23 mouse cellular contexts compared by ENCODE assay signal in the genomic region with DNA sequence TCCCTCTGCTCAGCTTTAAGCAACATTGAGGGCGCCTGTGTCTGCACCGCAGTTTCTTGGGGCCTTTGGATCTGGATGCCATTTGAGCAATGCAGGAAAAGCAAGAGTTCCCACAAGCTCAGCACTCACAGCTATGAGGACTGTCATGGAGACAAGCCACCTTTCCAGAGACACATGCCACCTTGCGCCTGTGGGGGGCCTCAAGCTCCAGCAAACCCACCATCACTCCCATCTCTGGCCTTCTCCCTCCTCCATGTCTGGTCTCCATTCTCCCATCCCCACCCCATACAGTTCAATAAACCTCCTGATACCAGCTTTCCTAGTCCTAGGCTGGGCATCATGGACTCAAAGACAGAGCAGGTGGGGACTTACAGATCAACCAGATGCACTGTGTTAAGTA.
"Had no signal": no experiment of that assay in that cellular context is flagged by ENCODE, and none has a peak within 500 bp of the region (broad histone marks: within the 10 kb centered on the region; RNA-seq: fewer than 3 reads in every experiment).

No protein-coding gene starts in this region.

- H3K27ac ChIP-seq: layer of hippocampus, adult 2 months; limb, embryonic 12.5 days; limb, embryonic 15.5 days; liver, embryonic 12.5 days; liver, embryonic 15.5 days; midbrain, embryonic 10.5 days; midbrain, embryonic 13.5 days; neural tube, embryonic 13.5 days; stomach, embryonic 15.5 days had no signal

- H3K27me3 ChIP-seq: limb, embryonic 12.5 days; limb, embryonic 15.5 days; liver, embryonic 12.5 days; liver, embryonic 15.5 days; megakaryocyte, embryonic 14.5 days; stomach, embryonic 15.5 days had no signal

- H3K4me1 ChIP-seq: liver, embryonic 12.5 days; liver, embryonic 15.5 days; megakaryocyte, embryonic 14.5 days; midbrain, embryonic 13.5 days had no signal

- H3K36me3 ChIP-seq: limb, embryonic 12.5 days; limb, embryonic 15.5 days; liver, embryonic 12.5 days; liver, embryonic 15.5 days; midbrain, embryonic 10.5 days; midbrain, embryonic 13.5 days; neural tube, embryonic 13.5 days; stomach, embryonic 15.5 days had no signal

- H3K4me3 ChIP-seq: layer of hippocampus, adult 2 months; limb, embryonic 12.5 days; limb, embryonic 15.5 days; liver, embryonic 12.5 days; liver, embryonic 15.5 days; megakaryocyte, embryonic 14.5 days; midbrain, embryonic 10.5 days; midbrain, embryonic 13.5 days; myocyte; neural tube, embryonic 13.5 days; stomach, embryonic 15.5 days had no signal

- DNase-seq: kidney, adult 11 months; kidney, adult 8-10 months; kidney, postnatal 25 days; layer of hippocampus, adult 9-11 months; lung, embryonic 14.5 days; lung, postnatal 36 days; retina, postnatal 1 day; right cerebral cortex, postnatal 25 days; spleen, adult 18-20 months; thymus, postnatal 25 days had no signal

- ATAC-seq: liver, embryonic 12.5 days; lung, postnatal 0 days; midbrain, embryonic 13.5 days; midbrain, embryonic 16.5 days had no signal

- H3K9me3 ChIP-seq: limb, embryonic 12.5 days; limb, embryonic 15.5 days; liver, embryonic 12.5 days; liver, embryonic 15.5 days; midbrain, embryonic 10.5 days; midbrain, embryonic 13.5 days; neural tube, embryonic 13.5 days; stomach, embryonic 15.5 days had no signal

- H3K9ac ChIP-seq: limb, embryonic 12.5 days; limb, embryonic 15.5 days; liver, embryonic 12.5 days; liver, embryonic 15.5 days; lung, embryonic 14.5 days; midbrain, embryonic 13.5 days; neural tube, embryonic 13.5 days; stomach, embryonic 15.5 days had no signal

- H3K4me2 ChIP-seq: limb, embryonic 12.5 days; limb, embryonic 15.5 days; liver, embryonic 12.5 days; liver, embryonic 15.5 days; lung, embryonic 14.5 days; midbrain, embryonic 13.5 days; neural tube, embryonic 13.5 days; stomach, embryonic 15.5 days had no signal
